Mouse (Mus musculus) gastrocnemius, postnatal 10 days (tissue): ENCODE results near the gene Sun1. TPM values are rescaled to one million over a fixed set of nuclear protein-coding genes. Genes with fewer than 3 reads are reported as not detected.

ENCODE experiments used
- DNase-seq: peaks from one replicate; pipeline ENCODE4 v3.0.0; 2021; ENCODE audit warnings: mixed read lengths
- total RNA-seq, 2 experiments: library from RNA; stranded (reverse); gene quantifications; 2 replicates each; pipeline ENCODE4 v1.2.3; 2021

Gene Sun1
- total RNA-seq, 2 experiments from 2014 or later = 42.7 to 52.4 TPM

GRCm38 (mm10) chr5:139285383-139286067 lies 85.1 kb downstream of the Sun1 start:
- DNase-seq = no peak

DNA sequence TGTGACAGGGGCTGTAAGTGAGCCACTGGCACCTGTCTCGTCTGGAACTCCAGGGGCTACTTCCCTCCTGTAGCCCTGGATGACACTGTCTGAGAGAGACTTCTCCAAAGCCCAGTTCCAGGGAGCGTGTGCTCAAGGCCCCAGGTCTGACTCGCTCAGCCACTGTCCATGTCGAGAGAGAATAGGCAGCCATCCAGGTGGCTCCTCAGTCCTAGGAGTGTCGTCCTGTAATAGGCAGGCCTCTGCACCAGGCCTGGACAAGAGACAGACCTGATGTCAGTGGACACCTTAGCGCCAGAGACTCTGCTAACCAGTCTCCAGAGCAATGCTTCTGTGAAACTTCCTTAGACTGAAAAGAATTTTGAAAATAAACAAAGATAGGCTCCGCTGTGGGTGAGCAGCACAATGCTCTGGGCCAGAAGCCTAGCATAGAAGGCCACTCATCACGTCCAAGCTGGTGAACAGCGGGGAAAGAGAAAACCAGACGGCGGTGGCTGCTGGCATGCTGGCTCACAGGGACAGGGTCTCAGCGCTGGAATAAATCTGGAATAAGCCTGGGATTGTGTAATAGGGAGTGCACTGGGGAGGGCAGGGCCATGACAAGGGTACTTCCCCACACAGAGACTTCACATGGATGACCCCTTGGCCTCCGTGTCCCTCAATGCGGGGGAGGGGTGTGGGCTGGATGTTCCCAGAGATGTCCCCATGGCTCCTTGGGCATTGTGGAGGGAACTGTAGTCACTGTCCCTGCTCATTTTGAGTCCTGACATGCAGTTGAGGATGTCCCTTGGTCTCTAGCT lies 85.9 kb downstream of the Sun1 start:
- no peak for DNase-seq

- no peak for DNase-seq
Measured at GRCm38 (mm10) chr5:139287099-139287498, 86.7 kb downstream of the Sun1 start.

GRCm38 (mm10) chr5:139287787-139288186 lies 87.3 kb downstream of the Sun1 start:
- DNase-seq = no peak

- no peak for DNase-seq
Measured at GRCm38 (mm10) chr5:139288591-139288990, 88.2 kb downstream of the Sun1 start.

- DNase-seq = no peak
Measured at GRCm38 (mm10) chr5:139290467-139291259, 90.2 kb downstream of the Sun1 start.

- no peak for DNase-seq
Measured at GRCm38 (mm10) chr5:139291811-139292560, 91.5 kb downstream of the Sun1 start.

GRCm38 (mm10) chr5:139294089-139294488 lies 93.7 kb downstream of the Sun1 start:
- DNase-seq = no peak

- DNase-seq = no peak
Measured at GRCm38 (mm10) chr5:139297092-139297491, 96.7 kb downstream of the Sun1 start.

DNA sequence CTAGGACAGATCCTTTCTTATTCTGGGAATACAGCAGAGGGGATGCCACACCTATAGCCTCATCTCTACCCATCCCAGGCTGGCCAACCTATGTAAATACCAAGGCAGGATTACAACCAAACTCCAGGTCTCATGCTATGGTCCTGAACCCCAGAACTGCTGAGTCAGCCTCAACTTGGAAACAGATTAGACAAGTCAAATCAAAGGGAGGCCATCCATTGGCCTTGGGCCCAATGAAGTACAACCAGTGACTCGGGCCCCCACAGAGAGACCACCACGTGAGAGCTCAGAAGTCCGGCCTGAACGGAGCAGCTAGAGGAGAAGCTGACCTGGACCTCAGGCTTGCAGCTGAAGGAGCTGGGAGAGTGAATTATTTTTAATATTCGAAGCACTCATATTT lies 97.3 kb downstream of the Sun1 start:
- no peak for DNase-seq

Other genes with a start within 250 kb of the Sun1 start
- gene Pdgfa, start 203.3 kb upstream of the Sun1 start, total RNA-seq = 10 to 100 TPM; 20.1 to 33.5 TPM
- gene Prkar1b, start 50.6 kb upstream of the Sun1 start, total RNA-seq = 1 to 10 TPM; 3.2 to 4.3 TPM
- gene Dnaaf5, start 50.4 kb upstream of the Sun1 start, total RNA-seq = 10 to 100 TPM in 1 of 2 experiments, 1 to 10 TPM in 1; 9.0 to 10.1 TPM
- gene Get4, start 51.7 kb downstream of the Sun1 start, total RNA-seq = 10 to 100 TPM; 48.4 to 55.6 TPM
- 1 to 10 TPM; 2.2 to 2.6 TPM for gene Adap1, start 125.0 kb downstream of the Sun1 start, total RNA-seq
- gene Cox19, start 150.8 kb downstream of the Sun1 start, total RNA-seq = 10 to 100 TPM; 72.0 to 76.4 TPM
- gene Cyp2w1, start 152.0 kb downstream of the Sun1 start, total RNA-seq = not detected
- 10 to 100 TPM; 13.0 to 19.0 TPM for gene Gpr146, start 177.1 kb downstream of the Sun1 start, total RNA-seq
- gene C130050O18Rik, start 204.6 kb downstream of the Sun1 start, total RNA-seq = 1 to 10 TPM; 1.0 to 1.5 TPM
- 1 to 10 TPM; 2.3 to 2.7 TPM for gene Gper1, start 222.5 kb downstream of the Sun1 start, total RNA-seq